Mouse (Mus musculus): ENCODE measurements around the gene Bckdha.

DNA sequence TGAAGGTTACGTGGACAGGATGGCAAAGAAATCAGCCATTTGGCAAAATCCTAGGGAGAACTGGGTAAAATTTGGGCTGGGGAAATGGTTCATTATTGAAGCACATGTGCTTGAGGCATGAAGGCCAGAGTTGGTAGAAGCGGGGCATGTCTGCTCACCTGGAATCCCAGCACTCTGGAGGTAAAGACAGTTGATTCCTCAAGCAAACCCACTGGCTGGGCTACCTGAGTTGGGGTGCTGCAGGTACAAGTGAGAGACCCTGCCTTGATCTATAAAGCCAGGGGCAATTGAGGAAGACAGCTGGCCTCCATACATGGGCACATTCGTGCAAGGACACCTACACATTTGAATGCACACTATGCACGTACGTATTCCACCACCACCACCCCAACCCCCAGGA lies 38.7 kb downstream of the Bckdha start:
- TF ChIP-seq CTCF (IDR thresholded peaks at IDR 0.05; ENCODE audit: extremely low read depth, insufficient read depth, insufficient read length, insufficient replicate concordance) (no peak), POLR2A (IDR thresholded peaks at IDR 0.05; ENCODE audit: low read depth, low read length) (no peak)

Measured in spleen, adult 2 months (tissue).